Mouse (Mus musculus) G1E (cell line): Measurements from ENCODE around the gene Apopt1.

Experiments
- CTCF ChIP-seq: IDR thresholded peaks from 2 replicates; pipeline ENCODE4 v1.5.1; 2012; ENCODE audit warnings: low read depth, low read length, inconsistent platforms, mixed read lengths
- GATA1 ChIP-seq: IDR thresholded peaks from 2 replicates; pipeline ENCODE4 v1.6.1; 2012; ENCODE audit warnings: borderline replicate concordance, low read length, inconsistent platforms, mixed read lengths
- TAL1 ChIP-seq: conservative IDR thresholded peaks from 2 replicates; pipeline ENCODE4 v1.6.1; 2012; ENCODE audit warnings: low read depth, low read length, inconsistent platforms, mixed read lengths

DNA sequence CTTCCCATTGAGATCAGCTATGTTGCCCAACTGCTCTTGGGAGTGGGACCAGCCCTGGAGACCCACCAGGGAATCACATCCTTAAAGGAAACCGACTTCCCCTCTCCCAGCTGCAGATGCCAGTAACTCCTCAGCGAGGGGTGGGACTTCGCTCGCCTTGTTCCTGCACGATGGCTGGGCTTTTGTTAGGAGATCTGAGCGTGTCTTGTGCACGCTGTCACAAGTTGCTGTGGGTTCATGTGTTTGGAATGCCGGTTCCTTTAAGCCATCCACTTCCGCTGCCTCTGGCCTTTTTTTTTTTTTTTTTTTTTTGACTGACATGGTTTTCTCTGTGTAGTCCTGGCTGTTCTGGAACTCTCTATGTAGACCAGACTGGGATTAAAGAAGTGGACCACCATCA is 24.3 kb downstream of the Apopt1 start:
- TF ChIP-seq CTCF (no peak), GATA1 (no peak), TAL1 (no peak)
